Mouse (Mus musculus) spleen, postnatal 0 days (tissue): ENCODE data around the gene A430089I19Rik. TPM values are rescaled to one million over a fixed set of nuclear protein-coding genes. Genes with fewer than 3 reads are reported as not detected.

ENCODE experiments used
- polyA plus RNA-seq: library from polyadenylated mRNA; unstranded; fragments of >200 nt; fragmentation: Nextera tagmentation; extraction: Ambion mirVana; gene quantifications from 2 replicates; pipeline ENCODE4 v1.2.1, GENCODE M21; 2015

The A430089I19Rik gene
- polyA plus RNA-seq: not detected in 2 replicates

GRCm38 (mm10) chr5:94306696-94307095 lies at the start of gene A430089I19Rik:
Gene A430089I19Rik, minus strand, starts transcription at chr5:94306796.

GRCm38 (mm10) chr5:94339449-94339848 lies 32.9 kb upstream of the A430089I19Rik start, which contains the start of gene AA792892:
Gene AA792892, plus strand, starts transcription at chr5:94339749.

GRCm38 (mm10) chr5:94314135-94314534 lies 7.5 kb upstream of the A430089I19Rik start, which contains the start of gene Gm6502:
Gene Gm6502, plus strand, starts transcription at chr5:94314435.

Other genes starting within 250 kb of the A430089I19Rik start
- gene BC061212, start 236.3 kb downstream of the A430089I19Rik start, polyA plus RNA-seq: not detected in 2 replicates
- not detected in 2 replicates for gene Gm6351, start 230.4 kb downstream of the A430089I19Rik start, polyA plus RNA-seq
- gene Gm3106, start 88.8 kb downstream of the A430089I19Rik start, polyA plus RNA-seq: not detected in 2 replicates
- gene Gm6502, start 7.6 kb upstream of the A430089I19Rik start, polyA plus RNA-seq: not detected in 2 replicates
- gene AA792892, start 33.0 kb upstream of the A430089I19Rik start, polyA plus RNA-seq: not detected in 2 replicates
- gene Gm7682, start 139.0 kb upstream of the A430089I19Rik start, polyA plus RNA-seq: not detected in 2 replicates
- gene Gm3139, start 219.5 kb upstream of the A430089I19Rik start, polyA plus RNA-seq: not detected in 2 replicates